1 mouse cellular context compared by ENCODE assay signal in genomic region chr1:136017907-136018313, GRCm38 (mm10).
TF ChIP-seq lines count a peak whose summit lies in the region.

No protein-coding gene starts in this region.

TF ChIP-seq in CH12.LX, 34 proteins besides CTCF, POLR2A, EP300 and RAD21 (continued from another document):
- peak; percentile 48; the same call in 1 of the 2 replicates for TF ChIP-seq ELF1 (IDR thresholded peaks at IDR 0.05; ENCODE audit: low read depth, low read length)
- TF ChIP-seq MEF2A (IDR thresholded peaks at IDR 0.05; ENCODE audit: borderline replicate concordance, low read depth, low read length) = 0 out of 2 replicates have a peak, but pooled peaks have one; percentile 5
- TF ChIP-seq JUN (IDR thresholded peaks at IDR 0.05; ENCODE audit: insufficient read depth, low read depth, low read length) = no peak
- TF ChIP-seq ZC3H11A (IDR thresholded peaks at IDR 0.05; ENCODE audit: low read depth, low read length) = no peak
- TF ChIP-seq BHLHE40 (IDR thresholded peaks at IDR 0.05; ENCODE audit: low read depth, low read length) = no peak
- TF ChIP-seq GABPA (IDR thresholded peaks at IDR 0.05; ENCODE audit: insufficient replicate concordance, low read depth, low read length) = no peak
- no peak for TF ChIP-seq ZMIZ1 (IDR thresholded peaks at IDR 0.05; ENCODE audit: low read depth, low read length)
- no peak for TF ChIP-seq TCF12 (IDR thresholded peaks at IDR 0.05; ENCODE audit: low read depth, low read length)
- TF ChIP-seq KAT2A (IDR thresholded peaks at IDR 0.05; ENCODE audit: insufficient replicate concordance, low read length) = no peak
- TF ChIP-seq CHD1 (IDR thresholded peaks at IDR 0.05; ENCODE audit: low read depth, low read length) = no peak
- peak; percentile 81 for TF ChIP-seq CHD2 (IDR thresholded peaks at IDR 0.05; ENCODE audit: low read length)
- TF ChIP-seq TBP (conservative IDR thresholded peaks at IDR 0.05; ENCODE audit: low read depth, low read length) = no peak
- TF ChIP-seq MAZ (IDR thresholded peaks at IDR 0.05; ENCODE audit: low read depth, low read length) = no peak
